Mouse (Mus musculus): ENCODE data around the gene Rnf168. TPM values are rescaled to one million over a fixed set of nuclear protein-coding genes. Genes with fewer than 3 reads are reported as not detected.
"Not testable (repeated sequence)": the region's sequence is repeated elsewhere in the genome, so short reads cannot be mapped to it uniquely, and the experiment has no call there.

The Rnf168 gene
- polyA plus RNA-seq (2012; rRNA removed): 5.6 and 7.1 TPM in 2 replicates

DNA sequence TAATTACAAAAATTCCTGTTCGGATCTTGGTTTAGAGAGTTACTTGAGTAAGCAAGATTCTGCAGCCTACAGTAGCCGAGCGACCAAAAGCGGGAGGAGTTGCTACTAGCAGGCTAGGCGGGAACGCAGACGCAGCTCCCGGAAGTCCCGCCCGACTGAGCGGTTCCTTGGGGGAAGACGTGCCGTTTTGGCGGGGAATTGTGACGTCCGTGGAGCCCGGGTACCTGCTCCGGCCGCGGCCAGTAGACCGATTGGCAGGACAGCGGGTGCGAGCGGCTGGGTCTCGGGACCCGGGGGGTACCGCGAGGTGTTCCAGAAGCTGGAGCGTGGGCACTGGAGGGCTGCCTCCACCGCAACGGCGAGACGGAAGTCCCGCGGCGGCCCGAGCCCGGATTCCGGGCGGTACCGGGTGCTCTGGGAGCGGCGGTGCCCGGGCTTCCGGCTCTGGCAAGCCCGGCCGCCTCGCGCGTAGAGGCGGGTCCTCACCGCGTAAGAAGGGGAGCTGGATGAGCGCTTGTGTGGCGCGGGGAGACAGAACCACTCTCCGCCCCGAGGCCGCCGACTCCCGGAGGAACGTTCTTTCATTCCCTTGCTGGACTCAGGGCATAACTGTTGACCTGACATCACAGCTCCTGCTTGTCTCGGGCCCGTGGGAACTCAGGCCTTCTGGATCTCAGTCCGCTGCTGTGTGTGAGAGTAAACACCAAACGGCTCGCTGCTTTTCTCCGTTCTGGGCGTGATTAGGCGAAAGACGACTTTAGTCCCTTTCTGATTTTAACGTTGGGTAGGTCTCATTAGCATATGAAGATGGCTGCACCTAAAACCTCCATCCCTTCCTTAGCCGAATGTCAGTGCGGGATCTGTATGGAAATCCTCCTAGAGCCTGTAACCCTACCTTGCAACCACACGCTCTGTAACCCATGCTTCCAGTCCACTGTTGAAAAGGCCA lies at the start of gene Rnf168:
TSS of gene Rnf168 (plus strand) at position 152 of the 949 bp plus-strand sequence.
- H3K27me3 ChIP-seq (ENCODE audit: control insufficient read depth, insufficient read depth, low read length): no peaks in the 10 kb centered on the region
- TF ChIP-seq POLR2A (IDR thresholded peaks at IDR 0.05; ENCODE audit: low read depth, low read length) (peak; percentile 40; the same call in 1 of the 2 replicates), CTCF (IDR thresholded peaks at IDR 0.05; ENCODE audit: extremely low read depth, insufficient read depth, insufficient read length, insufficient replicate concordance) (no peak)
- DNase-seq (ENCODE audit: low read depth in 1 of 2, low spot score in 2 of 2): peak; percentile 41 to 82
- H3K4me3 ChIP-seq (ENCODE audit: extremely low read depth, insufficient read depth, insufficient read length): peak within 1 kb of the TSS; percentile 95
- peaks cover 4% of the 10 kb centered on the region; the same call in 1 of the 2 replicates for H3K36me3 ChIP-seq (ENCODE audit: control insufficient read depth, insufficient read depth, low read length)
- H3K4me1 ChIP-seq (ENCODE audit: control insufficient read depth, insufficient read depth, insufficient read length): peaks cover 16% of the 10 kb centered on the region; the same call in 1 of the 2 replicates
- peak within 1 kb of the TSS; percentile 97 for H3K27ac ChIP-seq (ENCODE audit: insufficient read depth, low read length)
- under 1% methylated on average over 75 of the region's 75 CpGs for WGBS

DNA sequence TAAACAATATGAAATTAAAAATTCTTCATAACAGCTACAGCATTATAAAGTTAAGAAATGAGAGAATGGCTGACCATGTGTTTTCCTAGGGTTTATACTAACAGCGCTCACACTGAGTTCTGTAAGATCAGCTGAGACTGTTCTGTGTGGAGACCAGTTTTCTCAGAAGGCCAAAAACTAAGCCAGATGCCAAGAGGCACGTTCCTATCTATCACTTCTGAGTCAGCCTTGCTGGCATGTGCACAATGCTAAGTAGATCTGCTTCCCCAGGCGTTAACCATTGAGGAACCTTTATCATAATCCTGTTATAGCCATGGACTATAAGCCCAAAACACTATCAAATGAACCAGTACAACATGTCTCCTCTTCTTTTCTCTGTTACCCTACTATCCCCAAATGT lies 45.2 kb upstream of the Rnf168 start:
- H3K27ac ChIP-seq (ENCODE audit: insufficient read depth, low read length); DNase-seq (ENCODE audit: low read depth in 1 of 2, low spot score in 2 of 2); H3K27me3 ChIP-seq (ENCODE audit: control insufficient read depth, insufficient read depth, low read length); H3K4me3 ChIP-seq (ENCODE audit: extremely low read depth, insufficient read depth, insufficient read length); H3K4me1 ChIP-seq (ENCODE audit: control insufficient read depth, insufficient read depth, insufficient read length): not testable (repeated sequence)
- 80% methylated on average over 3 of the region's 3 CpGs for WGBS
- peaks cover 11% of the 10 kb centered on the region for H3K36me3 ChIP-seq (ENCODE audit: control insufficient read depth, insufficient read depth, low read length)

DNA sequence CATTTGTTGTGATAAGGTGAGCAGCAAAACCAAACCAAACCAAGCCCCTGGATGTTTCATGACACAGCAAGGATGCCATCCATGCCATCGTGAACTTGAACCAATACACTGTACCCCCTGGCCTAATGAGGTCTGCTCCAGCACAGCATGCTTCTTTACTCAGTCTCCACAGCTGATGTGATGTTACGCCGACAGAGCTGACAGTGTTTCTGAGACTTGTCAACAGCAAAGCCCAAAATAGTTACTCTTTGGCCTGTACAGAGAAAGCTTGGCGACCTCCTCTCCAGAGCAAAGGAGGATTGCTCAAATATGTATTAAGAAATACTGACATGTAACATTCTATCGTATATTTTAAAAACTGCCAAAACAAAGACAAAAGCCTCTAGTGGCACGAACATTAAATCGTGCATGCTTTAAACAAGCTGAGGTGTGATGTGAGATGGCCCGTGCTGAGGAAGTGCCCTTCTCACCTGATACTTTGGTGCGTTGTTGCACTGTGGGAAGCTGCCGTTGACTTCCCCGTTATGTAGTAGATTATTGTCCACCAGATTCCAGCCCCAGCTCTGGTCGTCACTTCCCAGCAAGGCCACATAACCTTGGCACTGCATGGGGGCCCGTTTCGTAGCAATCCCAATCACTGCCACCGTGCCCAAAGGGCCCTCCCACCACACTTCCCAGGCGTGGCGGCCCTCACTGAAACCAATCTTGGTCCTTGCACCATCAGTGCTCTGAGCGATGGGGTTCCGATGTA lies 39.2 kb upstream of the Rnf168 start:
- H3K36me3 ChIP-seq (ENCODE audit: control insufficient read depth, insufficient read depth, low read length): peaks cover 10% of the 10 kb centered on the region
- no peak for DNase-seq (ENCODE audit: low read depth in 1 of 2, low spot score in 2 of 2)
- no peak overlapping the region for H3K27ac ChIP-seq (ENCODE audit: insufficient read depth, low read length)
- no peaks in the 10 kb centered on the region for H3K27me3 ChIP-seq (ENCODE audit: control insufficient read depth, insufficient read depth, low read length)
- 92% methylated on average over 19 of the region's 19 CpGs for WGBS
- TF ChIP-seq POLR2A (IDR thresholded peaks at IDR 0.05; ENCODE audit: low read depth, low read length) (no peak), CTCF (IDR thresholded peaks at IDR 0.05; ENCODE audit: extremely low read depth, insufficient read depth, insufficient read length, insufficient replicate concordance) (no peak)
- no peak overlapping the region for H3K4me3 ChIP-seq (ENCODE audit: extremely low read depth, insufficient read depth, insufficient read length)
- no peaks in the 10 kb centered on the region for H3K4me1 ChIP-seq (ENCODE audit: control insufficient read depth, insufficient read depth, insufficient read length)

DNA sequence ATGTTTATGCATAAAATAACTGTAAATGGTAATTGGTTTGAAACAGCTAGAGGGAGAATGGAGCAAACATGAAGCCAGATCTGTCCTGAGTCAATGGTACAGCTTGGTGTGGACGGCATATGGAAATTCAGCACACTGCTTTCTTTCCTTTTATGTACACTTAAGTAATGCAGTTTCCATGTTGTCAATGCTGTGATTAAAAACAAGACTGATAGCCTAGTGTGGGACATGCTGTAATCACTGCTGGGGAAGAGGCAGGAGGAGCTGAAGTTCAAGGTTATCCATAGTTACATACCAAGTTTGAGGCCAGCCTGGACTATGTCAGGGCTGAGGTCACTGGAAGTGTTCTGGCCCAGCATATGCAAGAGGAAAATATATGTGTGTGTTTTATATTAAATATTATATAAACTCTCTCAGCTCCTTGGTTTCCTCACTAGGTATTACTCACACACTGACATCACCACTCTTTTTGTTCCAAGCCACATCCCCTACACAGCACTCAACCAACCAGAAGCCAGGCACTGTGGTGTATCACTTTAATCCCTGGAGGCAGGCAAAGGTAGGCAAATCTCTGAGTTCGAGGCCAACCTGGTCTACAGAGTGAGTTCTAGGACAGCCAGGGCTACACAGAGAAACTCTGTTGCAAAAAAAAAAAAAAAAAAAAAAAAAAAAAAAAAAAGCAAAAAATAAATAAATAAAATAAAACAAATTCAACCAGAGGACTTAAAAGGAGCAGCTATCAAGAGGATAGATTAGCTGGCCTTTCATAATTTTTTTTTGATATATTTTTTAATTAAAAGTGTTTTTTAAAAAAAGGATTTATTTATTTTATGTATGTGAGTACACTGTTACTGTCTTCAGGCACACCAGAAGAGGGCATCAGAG lies 37.6 kb upstream of the Rnf168 start:
- H3K36me3 ChIP-seq (ENCODE audit: control insufficient read depth, insufficient read depth, low read length): peaks cover 8% of the 10 kb centered on the region
- no peaks in the 10 kb centered on the region for H3K4me1 ChIP-seq (ENCODE audit: control insufficient read depth, insufficient read depth, insufficient read length)
- H3K4me3 ChIP-seq (ENCODE audit: extremely low read depth, insufficient read depth, insufficient read length): no peak overlapping the region
- no peak for DNase-seq (ENCODE audit: low read depth in 1 of 2, low spot score in 2 of 2)
- no peak for TF ChIP-seq CTCF (IDR thresholded peaks at IDR 0.05; ENCODE audit: extremely low read depth, insufficient read depth, insufficient read length, insufficient replicate concordance)
- no peak for TF ChIP-seq POLR2A (IDR thresholded peaks at IDR 0.05; ENCODE audit: low read depth, low read length)
- 91% methylated on average over 2 of the region's 2 CpGs for WGBS
- H3K27me3 ChIP-seq (ENCODE audit: control insufficient read depth, insufficient read depth, low read length): no peaks in the 10 kb centered on the region
- no peak overlapping the region for H3K27ac ChIP-seq (ENCODE audit: insufficient read depth, low read length)

- no peak for DNase-seq (ENCODE audit: low read depth in 1 of 2, low spot score in 2 of 2)
- H3K27me3 ChIP-seq (ENCODE audit: control insufficient read depth, insufficient read depth, low read length): no peaks in the 10 kb centered on the region
- 91% methylated on average over 3 of the region's 3 CpGs for WGBS
- TF ChIP-seq CTCF (IDR thresholded peaks at IDR 0.05; ENCODE audit: extremely low read depth, insufficient read depth, insufficient read length, insufficient replicate concordance) (no peak), POLR2A (IDR thresholded peaks at IDR 0.05; ENCODE audit: low read depth, low read length) (no peak)
- H3K4me3 ChIP-seq (ENCODE audit: extremely low read depth, insufficient read depth, insufficient read length): no peak overlapping the region
- H3K4me1 ChIP-seq (ENCODE audit: control insufficient read depth, insufficient read depth, insufficient read length): no peaks in the 10 kb centered on the region; the same call in 1 of the 2 replicates
- H3K36me3 ChIP-seq (ENCODE audit: control insufficient read depth, insufficient read depth, low read length): no peaks in the 10 kb centered on the region
- no peak overlapping the region for H3K27ac ChIP-seq (ENCODE audit: insufficient read depth, low read length)
Observed at GRCm38 (mm10) chr16:32243901-32244300, 33.4 kb upstream of the Rnf168 start.

- TF ChIP-seq CTCF (IDR thresholded peaks at IDR 0.05; ENCODE audit: extremely low read depth, insufficient read depth, insufficient read length, insufficient replicate concordance) (no peak), POLR2A (IDR thresholded peaks at IDR 0.05; ENCODE audit: low read depth, low read length) (no peak)
- Histone ChIP-seq H3K36me3 (ENCODE audit: control insufficient read depth, insufficient read depth, low read length) (no peaks in the 10 kb centered on the region), H3K27me3 (ENCODE audit: control insufficient read depth, insufficient read depth, low read length) (no peaks in the 10 kb centered on the region), H3K4me3 (ENCODE audit: extremely low read depth, insufficient read depth, insufficient read length) (peak overlapping the region; percentile 98), H3K4me1 (ENCODE audit: control insufficient read depth, insufficient read depth, insufficient read length) (no peaks in the 10 kb centered on the region; the same call in 1 of the 2 replicates), H3K27ac (ENCODE audit: insufficient read depth, low read length) (peak overlapping the region; percentile 58)
- under 1% methylated on average over 33 of the region's 41 CpGs for WGBS
- DNase-seq (ENCODE audit: low read depth in 1 of 2, low spot score in 2 of 2): peak; percentile 8 to 38
Observed at GRCm38 (mm10) chr16:32246351-32246791, 30.9 kb upstream of the Rnf168 start.
